Mouse (Mus musculus): ENCODE data around the gene Crebl2.

The Crebl2 gene

GRCm38 (mm10) chr6:134819741-134820140 lies 10.2 kb upstream of the Crebl2 start:
- DNase-seq (ENCODE audit: inconsistent age in 2 of 2, low spot score in 1 of 2) = no peak

DNA sequence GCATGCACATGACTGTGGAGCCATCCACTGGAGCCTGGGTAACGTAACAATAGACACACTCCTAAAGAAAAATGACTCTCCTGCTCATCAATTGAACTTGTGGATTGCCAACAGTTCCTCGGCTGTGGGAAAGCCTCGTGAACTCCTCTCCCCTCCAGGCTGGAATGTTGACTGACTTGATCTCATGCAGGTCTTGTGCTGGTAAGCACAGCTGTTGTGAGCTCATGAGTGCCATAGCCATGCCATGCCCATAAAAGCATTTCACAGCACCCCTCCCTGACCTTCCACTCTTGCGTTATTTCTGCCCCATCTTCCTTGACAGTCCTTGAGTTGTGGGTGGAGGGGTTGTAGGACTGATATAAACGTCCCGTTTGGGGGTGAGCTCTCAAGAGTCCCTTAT lies 9.5 kb upstream of the Crebl2 start:
- no peak for DNase-seq (ENCODE audit: inconsistent age in 2 of 2, low spot score in 1 of 2)

DNA sequence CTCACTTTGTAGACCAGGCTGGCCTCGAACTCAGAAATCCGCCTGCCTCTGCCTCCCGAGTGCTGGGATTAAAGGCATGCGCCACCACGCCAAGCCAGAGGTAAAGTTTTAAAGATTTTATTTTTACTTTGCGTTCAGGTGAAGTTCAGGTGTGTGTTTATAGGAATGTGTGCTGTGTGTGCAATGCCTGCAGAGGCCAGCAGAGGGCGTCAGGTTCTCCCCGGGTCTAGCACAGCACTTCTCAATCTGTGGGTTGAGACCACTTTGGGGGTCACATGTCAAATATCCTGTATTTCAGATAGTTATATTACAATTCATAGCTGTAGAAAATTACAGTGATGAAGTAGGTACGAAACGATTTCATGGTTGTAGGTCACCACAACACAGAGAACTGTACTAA lies 7.1 kb upstream of the Crebl2 start:
- DNase-seq (ENCODE audit: inconsistent age in 2 of 2, low spot score in 1 of 2) = no peak

GRCm38 (mm10) chr6:134830776-134831175 lies 822 bp downstream of the Crebl2 start:
- no peak for DNase-seq (ENCODE audit: inconsistent age in 2 of 2, low spot score in 1 of 2)

DNA sequence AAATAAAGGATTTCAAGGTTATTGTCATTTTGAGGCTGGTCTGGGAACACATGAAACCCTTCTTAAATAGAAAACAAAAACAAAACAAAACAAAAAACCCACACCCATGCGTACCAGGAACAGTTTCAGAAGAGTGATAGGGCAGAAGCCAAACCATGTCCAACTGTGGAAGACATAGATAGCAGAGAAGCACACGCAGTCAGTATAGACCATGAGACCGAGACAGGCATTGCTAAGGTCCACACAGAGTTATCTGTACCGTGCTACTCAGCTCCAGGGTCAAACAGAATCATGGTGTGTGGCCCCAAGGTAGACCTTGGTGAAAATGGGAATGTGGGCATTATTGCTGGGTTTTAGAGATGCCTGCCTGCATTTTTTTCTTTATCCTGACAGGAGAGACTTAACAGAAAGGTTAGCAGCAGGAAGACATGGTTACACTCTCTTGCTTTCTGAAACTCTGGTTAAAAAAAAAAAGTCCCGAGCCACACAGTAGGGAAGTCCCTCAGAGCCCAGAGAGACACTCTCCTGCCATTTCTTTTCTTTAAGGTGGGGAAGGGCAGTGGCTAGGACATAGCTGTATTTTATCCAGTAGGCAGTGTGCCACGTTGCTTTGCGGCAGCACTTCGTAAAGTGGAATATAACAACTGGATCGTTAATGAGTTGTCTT lies 4.8 kb downstream of the Crebl2 start:
- DNase-seq (ENCODE audit: inconsistent age in 2 of 2, low spot score in 1 of 2) = no peak

- DNase-seq (ENCODE audit: inconsistent age in 2 of 2, low spot score in 1 of 2) = no peak
These were observed 8.2 kb downstream of the Crebl2 start for GRCm38 (mm10) chr6:134838111-134838510.

DNA sequence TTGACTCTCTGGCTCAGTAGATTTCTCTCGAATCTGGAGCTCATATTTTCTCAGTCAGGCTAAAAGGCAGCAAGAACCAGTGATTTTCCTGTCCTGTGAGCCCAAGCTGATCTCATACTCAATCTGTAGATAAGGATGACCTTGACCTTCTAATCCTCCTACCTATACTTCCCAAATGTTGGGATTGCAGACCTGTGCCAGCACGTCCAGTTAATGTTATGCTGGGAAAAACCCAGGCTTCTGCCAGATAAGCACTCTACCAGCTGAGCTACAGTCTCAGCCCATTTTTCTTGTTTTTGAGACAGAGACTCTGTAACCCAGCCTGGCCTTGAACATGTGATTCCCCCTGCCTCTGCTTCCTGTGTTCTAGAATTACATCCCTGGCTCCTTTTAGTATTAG lies 10.4 kb downstream of the Crebl2 start:
- peak; percentile 37 to 77 for DNase-seq (ENCODE audit: inconsistent age in 2 of 2, low spot score in 1 of 2)

- DNase-seq (ENCODE audit: inconsistent age in 2 of 2, low spot score in 1 of 2) = no peak
These were observed 15.8 kb downstream of the Crebl2 start for GRCm38 (mm10) chr6:134845726-134846125.

DNA sequence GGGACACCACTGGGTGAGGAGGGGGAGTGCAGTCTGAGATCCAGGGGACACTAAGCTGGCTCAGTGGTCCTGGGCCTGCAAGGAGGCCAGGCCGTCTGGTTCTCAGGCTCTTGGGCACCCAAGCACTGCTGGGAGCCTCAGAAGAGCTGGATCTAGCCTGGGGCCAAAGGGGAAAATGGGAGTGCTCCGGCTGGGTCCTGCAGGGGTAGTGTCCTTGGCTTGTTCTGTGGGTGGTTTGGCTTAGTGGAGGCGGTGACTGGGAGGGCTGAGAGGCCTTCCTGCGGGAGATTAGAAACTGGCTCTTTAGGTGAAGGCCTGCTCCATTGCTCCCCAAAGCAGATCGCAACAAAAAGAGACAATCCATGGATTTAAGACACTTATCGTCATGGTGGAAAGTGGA lies 16.4 kb downstream of the Crebl2 start:
- peak; percentile 57 to 80 for DNase-seq (ENCODE audit: inconsistent age in 2 of 2, low spot score in 1 of 2)

- no peak for DNase-seq (ENCODE audit: inconsistent age in 2 of 2, low spot score in 1 of 2)
These were observed 17.6 kb downstream of the Crebl2 start for GRCm38 (mm10) chr6:134847550-134847949.

DNA sequence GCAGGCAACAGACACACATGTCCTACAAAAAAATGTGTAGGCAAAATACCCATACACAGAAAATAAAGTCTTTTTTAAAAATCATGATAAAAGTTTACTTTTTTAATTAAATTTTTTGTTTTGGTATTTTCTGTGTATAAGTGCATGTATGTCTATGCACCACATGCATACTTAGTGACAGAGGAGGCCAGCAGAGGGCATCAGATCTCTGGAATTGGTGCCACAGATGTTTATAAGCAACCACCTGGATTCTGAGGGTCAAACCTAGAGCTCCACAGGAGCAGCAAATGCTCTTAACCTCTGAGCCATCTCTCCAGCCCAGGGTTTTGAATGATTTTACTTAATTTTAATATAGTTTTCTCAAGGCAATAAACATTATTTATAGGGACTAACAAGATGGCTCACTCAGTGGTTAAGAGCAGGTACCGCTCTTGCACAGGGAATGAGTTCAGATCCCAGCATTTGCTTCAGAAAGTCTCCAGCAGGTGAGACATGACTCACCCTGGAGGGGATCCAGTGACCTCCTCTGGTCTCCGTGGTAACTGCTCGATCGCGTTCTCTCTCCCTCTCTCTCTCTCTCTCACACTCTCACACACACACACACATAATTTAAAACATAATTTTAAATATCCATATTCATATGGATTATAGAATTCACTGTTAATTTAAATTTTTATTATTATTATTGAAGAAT lies 18.4 kb downstream of the Crebl2 start:
- peak in 1 of 2 experiments; percentile 58 for DNase-seq (ENCODE audit: inconsistent age in 2 of 2, low spot score in 1 of 2)

DNA sequence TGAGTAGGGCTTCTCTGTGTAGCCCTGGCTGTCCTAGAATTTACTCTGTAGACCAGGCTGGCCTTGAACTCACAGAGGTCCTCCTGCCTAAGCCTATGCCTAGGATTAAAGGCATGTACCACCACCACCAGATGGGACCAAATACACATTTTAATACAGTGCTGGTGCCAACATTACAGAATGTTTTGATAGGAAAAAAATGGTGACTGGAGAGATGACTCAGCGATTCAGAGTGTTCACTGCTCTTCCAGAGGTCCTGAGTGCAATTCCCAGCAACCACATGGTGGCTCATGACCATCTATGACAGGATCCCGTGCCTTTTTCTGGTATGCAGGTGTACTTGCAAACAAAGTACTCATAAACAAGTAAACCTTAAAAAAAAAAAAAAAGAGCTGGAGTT lies 19.5 kb downstream of the Crebl2 start:
- no peak for DNase-seq (ENCODE audit: inconsistent age in 2 of 2, low spot score in 1 of 2)

DNA sequence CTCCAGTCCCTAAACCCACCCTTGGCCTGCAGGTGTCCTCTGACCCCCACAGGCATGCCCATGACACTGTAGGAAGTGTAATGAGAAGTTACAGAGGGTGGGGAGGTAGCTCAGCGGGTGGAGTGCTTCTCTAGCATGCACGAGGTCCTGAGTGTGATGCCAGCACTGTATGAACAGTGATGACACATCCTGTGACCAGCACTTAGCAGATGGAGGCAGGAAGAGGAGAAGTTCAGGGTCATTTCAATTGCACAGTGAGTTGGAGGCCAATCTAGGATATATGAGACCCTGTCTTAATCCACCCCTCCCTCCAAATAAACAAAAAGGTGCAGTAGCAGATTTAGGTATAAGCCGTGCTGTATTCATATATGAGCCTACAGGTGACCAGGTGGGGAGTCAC lies 20.0 kb downstream of the Crebl2 start:
- DNase-seq (ENCODE audit: inconsistent age in 2 of 2, low spot score in 1 of 2) = peak; percentile 66 to 74

GRCm38 (mm10) chr6:134854782-134855181 lies 24.8 kb downstream of the Crebl2 start:
- DNase-seq (ENCODE audit: inconsistent age in 2 of 2, low spot score in 1 of 2) = no peak

DNA sequence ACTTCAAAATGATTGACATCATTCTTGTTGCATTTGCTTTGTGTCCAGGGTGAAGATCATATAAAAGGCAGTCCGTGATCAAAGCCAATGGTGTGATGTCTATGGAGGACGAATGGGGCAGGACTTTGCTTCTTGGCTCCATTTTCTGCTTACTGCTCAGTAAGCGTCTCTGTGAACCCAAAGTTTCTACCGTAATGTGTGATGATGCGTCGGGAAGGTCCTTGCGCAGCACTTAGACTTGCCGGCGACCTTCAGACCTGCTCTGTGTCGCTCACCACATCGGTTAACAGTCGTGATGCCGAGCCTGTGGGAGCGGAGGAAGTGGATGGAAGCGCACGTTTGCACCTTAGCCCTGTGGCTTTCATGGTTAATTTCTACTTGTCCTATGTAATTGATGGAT lies 26.0 kb downstream of the Crebl2 start:
- DNase-seq (ENCODE audit: inconsistent age in 2 of 2, low spot score in 1 of 2) = no peak

DNA sequence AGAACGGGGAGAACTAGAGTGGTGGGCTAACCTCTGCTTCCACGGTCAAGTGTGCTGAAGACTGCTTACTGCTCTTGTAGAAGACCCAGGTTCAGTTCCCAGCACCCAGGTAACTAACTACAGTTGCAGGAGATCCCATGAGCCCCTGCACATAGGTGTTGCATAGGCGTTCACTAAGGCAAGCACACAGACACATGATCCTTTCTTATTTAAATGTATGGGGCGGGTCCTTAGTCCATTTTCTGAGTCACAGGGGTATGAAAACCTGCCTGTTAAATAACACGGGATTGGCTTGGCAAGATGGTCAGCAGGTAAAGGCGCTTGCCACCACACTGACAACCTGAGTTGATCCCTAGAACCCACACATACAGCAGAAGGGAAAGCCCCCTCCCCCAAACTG lies 29.1 kb downstream of the Crebl2 start:
- no peak for DNase-seq (ENCODE audit: inconsistent age in 2 of 2, low spot score in 1 of 2)

DNA sequence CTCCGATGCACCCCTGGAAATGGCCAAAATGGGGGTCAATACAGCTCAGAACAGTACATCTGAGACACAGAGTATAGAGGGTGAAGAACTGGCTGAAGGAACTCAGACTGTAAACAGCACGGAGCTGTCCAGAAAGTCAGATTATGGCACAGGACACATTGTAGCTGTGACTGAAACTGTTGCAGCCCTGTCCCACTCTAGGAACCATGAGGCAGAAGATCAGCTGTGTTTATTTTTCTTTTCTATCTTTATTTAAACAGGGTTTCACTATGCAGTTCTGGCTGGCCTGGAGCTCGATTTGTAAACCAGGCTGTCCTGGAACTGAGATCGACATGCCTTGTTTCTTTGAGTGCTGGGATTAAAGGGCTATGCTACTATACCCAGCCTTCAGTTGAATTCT lies 30.3 kb downstream of the Crebl2 start:
- no peak for DNase-seq (ENCODE audit: inconsistent age in 2 of 2, low spot score in 1 of 2)

DNA sequence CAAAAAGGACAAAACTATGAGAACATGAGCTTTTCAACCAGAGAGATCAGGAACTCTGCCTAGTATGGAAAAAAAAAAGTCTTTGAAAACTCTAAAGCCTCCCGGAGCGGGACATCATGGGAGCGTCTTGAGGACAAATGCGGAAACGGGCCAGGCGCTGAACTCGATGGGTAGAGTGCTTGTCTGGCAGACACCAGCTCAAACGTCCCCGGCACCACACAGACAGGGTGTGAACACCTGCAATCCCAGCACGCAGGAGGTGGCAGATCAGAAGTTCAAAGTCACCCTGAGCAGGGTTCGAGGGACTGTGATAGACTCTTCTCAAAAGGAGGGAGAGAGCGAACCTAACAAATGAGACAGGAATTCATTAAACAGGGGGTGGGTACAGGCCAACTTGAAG lies 31.4 kb downstream of the Crebl2 start:
- no peak for DNase-seq (ENCODE audit: inconsistent age in 2 of 2, low spot score in 1 of 2)

DNA sequence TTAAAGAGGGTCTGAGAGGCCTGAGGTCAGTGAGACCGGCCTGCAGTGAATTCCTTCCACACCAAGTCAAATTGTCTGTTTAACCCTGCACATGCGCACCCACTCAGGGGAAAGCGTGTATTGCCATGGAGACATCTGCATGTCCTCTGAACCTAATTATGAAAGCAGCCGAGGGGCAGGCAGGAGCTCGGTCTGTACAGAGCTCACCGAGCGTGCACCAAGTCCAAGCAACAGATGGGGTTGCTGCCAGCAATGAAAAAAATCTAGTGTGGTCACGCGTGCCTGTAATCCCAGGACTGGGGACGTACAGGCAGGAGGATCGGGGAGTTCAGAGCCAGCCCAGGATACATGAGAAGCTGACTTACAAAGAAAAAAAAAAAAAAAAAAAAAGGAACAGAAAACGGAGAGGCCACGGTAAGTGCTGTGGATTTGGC lies 32.7 kb downstream of the Crebl2 start:
- peak; percentile 37 to 66 for DNase-seq (ENCODE audit: inconsistent age in 2 of 2, low spot score in 1 of 2)

DNA sequence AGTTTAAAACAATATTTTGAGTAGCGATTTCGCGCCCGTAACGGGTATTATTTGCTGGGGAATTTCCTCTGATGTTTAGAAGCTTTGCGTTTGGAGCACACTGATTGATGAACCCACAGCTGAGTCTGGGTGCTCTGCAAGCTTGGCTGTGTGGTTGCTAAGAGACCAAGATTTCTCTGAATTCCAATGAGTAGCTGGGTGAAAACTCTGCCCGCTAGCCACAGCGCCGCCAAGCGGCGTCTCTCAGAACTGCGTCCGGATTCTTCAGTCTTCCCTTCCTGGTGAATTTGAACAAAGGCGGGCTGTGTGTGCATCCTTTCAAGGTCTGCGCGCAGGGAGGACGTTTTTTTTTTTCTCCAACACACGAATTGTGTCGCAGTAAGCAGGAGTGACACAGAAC lies 33.2 kb downstream of the Crebl2 start:
- DNase-seq (ENCODE audit: inconsistent age in 2 of 2, low spot score in 1 of 2) = peak; percentile 91 to 97

DNA sequence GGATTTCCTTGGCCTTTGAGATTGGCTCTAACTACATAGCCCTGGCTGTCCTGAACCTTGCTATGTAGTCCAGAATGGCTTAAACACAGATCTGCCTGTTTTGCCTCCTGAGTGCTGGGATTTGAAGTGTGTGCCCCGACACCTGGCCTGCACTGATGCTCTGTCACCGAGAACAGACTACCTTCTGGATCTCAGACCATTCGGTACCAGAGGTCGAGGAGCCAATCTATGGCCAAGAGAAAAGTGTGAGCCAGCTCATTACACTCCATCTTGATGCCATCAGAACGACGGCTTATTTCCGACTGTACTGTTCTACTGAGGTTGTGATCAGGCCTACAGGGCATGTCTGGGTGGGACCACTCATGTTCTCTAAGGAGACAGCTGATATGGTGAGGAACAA lies 36.2 kb downstream of the Crebl2 start:
- DNase-seq (ENCODE audit: inconsistent age in 2 of 2, low spot score in 1 of 2) = no peak

GRCm38 (mm10) chr6:134867325-134867724 lies 37.4 kb downstream of the Crebl2 start:
- no peak for DNase-seq (ENCODE audit: inconsistent age in 2 of 2, low spot score in 1 of 2)

DNA sequence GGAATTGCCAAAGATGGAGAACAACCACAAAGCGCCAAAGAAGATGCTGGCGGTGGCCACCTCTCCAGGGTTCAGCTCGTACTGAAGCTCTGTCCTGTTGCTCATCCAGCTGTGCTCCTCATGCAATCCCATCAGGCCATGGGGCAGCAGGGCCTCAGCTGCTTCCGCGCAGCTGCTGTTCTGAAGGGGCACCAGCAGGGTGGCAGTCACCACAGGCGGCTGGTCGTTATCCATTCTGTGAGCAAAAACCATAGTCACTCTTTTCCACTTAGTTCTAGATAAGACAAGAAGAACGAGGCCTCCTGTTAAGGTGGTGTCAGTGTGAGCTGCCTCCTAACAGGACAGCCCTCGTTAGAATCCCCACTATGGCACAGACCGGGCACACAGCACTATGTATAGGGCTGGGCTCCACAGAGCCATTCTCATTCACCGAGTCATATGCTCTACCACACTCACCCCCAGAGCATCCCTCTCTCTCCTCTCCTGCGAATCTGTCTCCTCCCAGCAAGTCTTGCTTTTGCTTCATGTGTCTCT lies 40.3 kb downstream of the Crebl2 start:
- DNase-seq (ENCODE audit: inconsistent age in 2 of 2, low spot score in 1 of 2) = no peak

All from adrenal gland, adult (tissue).